Mouse (Mus musculus) hindbrain, embryonic 15.5 days (tissue): ENCODE data around the gene Lasp1. TPM values are rescaled to one million over a fixed set of nuclear protein-coding genes. Genes with fewer than 3 reads are reported as not detected.

Experiments used
- ATAC-seq: fragments of 200-750 bp; cut with Nextera tagmentation; 2 replicates; pipeline ENCODE4 v1.8.0; 2017; ENCODE audit warnings: low read depth, moderate number of reproducible peaks, moderate TSS enrichment; ENCODE audit not compliant: low FRiP score
- H3K27ac ChIP-seq: fragments of 300-500 bp; sonication (generic); replicated peaks from 2 replicates; pipeline ENCODE4 v1.5.1; 2015; ENCODE audit warnings: mild to moderate bottlenecking, inconsistent platforms
- H3K27me3 ChIP-seq: fragments of 300-500 bp; sonication (generic); 2 replicates; pipeline ENCODE4 v1.6.1; 2015; ENCODE audit warnings: control low read depth, inconsistent platforms
- H3K36me3 ChIP-seq: fragments of 300-500 bp; sonication (generic); 2 replicates; pipeline ENCODE4 v1.6.1; 2015; ENCODE audit warnings: control low read depth, inconsistent platforms
- H3K4me1 ChIP-seq: fragments of 300-500 bp; sonication (generic); replicated peaks from 2 replicates; pipeline ENCODE4 v1.6.1; 2015; ENCODE audit warnings: control low read depth, inconsistent platforms
- H3K4me2 ChIP-seq: fragments of 300-500 bp; sonication (generic); 2 replicates; pipeline ENCODE4 v1.6.1; 2015; ENCODE audit warnings: moderate library complexity, mild to moderate bottlenecking, inconsistent platforms
- H3K4me3 ChIP-seq: fragments of 300-500 bp; sonication (generic); 2 replicates; pipeline ENCODE4 v1.5.1; 2015; ENCODE audit warnings: mild to moderate bottlenecking, inconsistent platforms
- H3K9ac ChIP-seq: fragments of 300-500 bp; sonication (generic); 2 replicates; pipeline ENCODE4 v1.6.1; 2015; ENCODE audit warnings: inconsistent platforms
- H3K9me3 ChIP-seq: fragments of 300-500 bp; sonication (generic); 2 replicates; pipeline ENCODE4 v1.6.1; 2016; ENCODE audit warnings: control low read depth, inconsistent platforms
- WGBS: fragments of 180-500 bp; shearing (Covaris S2); methylation state at CpG from one replicate; pipeline ENCODE4 v1.1.7; 2015; 5-methylcytosine and 5-hydroxymethylcytosine counted together
- polyA plus RNA-seq: library from polyadenylated mRNA; unstranded; fragments of >200 nt; fragmentation: Nextera tagmentation; extraction: Ambion mirVana; gene quantifications from 2 replicates; pipeline ENCODE4 v1.2.1, GENCODE M21; 2015

Gene Lasp1
- polyA plus RNA-seq = 152 and 173 TPM in 2 replicates

DNA sequence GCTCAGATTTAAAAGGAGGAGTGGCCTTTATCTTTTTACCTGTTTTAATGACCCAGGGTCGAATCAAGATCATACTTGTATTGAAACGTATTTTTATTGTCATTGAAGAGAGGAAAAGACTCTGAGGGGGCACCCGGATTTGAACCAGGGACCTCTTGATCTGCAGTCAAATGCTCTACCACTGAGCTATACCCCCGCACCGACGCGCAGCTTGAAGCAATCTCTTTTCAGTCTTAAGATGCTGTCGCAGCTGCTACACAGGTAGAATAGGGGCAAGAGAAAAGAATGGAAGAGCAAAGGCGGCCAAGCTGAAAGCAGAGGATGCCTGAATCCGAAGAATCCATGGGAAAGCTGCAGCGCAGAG lies at the start of gene Lasp1:
Gene Lasp1 (plus strand): TSS at position 219 of the 364 bp plus-strand sequence.
- H3K9me3 ChIP-seq = no peaks in the 10 kb centered on the region
- ATAC-seq = peak; percentile 71
- H3K4me2 ChIP-seq = peak within 1 kb of the TSS; percentile 83
- H3K27me3 ChIP-seq = no peaks in the 10 kb centered on the region
- WGBS = under 1% methylated on average over 11 of the region's 11 CpGs
- H3K27ac ChIP-seq = peak within 1 kb of the TSS; percentile 97
- H3K36me3 ChIP-seq = no peaks in the 10 kb centered on the region
- H3K4me1 ChIP-seq = peaks cover 34% of the 10 kb centered on the region
- H3K4me3 ChIP-seq = peak within 1 kb of the TSS; percentile 94
- H3K9ac ChIP-seq = peak within 1 kb of the TSS; percentile 97

DNA sequence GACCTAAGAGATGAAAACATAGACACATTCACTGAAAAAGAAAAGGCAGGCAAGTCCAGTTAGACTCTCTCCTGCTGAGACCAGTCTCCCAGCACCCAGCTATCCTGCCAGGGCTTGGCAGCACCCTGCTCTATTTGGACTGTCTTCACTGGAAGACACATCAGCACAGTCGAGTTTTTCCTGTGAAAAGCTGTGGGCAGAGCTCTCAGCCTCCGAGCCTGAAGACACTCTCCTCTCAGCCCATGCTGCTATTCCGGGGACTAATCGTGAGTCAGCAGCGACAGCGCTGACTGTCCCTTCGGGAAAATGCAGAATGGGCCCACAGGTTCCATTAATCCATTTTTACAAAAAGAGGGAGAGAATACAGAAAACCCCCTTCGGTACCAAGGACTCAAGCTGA lies 45.5 kb upstream of the Lasp1 start:
- Histone ChIP-seq H3K9me3 (no peaks in the 10 kb centered on the region), H3K4me2 (no peak overlapping the region), H3K4me1 (no peaks in the 10 kb centered on the region), H3K4me3 (no peak overlapping the region), H3K27ac (no peak overlapping the region), H3K27me3 (no peaks in the 10 kb centered on the region), H3K36me3 (peaks cover 82% of the 10 kb centered on the region), H3K9ac (no peak overlapping the region)
- WGBS = 96% methylated on average over 8 of the region's 8 CpGs
- no peak for ATAC-seq

DNA sequence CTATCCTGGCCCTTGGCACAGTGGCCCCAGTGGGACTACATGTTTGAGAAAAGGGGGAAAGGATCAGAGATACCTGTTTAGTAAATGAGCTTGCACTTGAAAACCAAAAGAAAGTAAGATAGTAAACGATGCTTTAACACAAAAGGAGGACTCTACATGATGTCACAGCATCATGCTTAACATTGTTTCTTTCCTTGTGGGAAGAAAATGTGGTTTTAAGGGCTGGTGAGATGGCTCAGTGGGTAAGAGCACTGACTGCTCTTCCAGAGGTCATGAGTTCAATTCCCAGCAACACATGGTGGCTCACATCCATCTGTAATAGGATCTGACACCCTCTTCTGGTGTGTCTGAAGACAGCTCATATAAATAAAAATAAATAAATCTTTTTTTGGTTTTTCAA lies 40.7 kb upstream of the Lasp1 start:
- WGBS = 94% methylated on average over 1 of the region's 1 CpGs
- peaks cover 77% of the 10 kb centered on the region for H3K36me3 ChIP-seq

DNA sequence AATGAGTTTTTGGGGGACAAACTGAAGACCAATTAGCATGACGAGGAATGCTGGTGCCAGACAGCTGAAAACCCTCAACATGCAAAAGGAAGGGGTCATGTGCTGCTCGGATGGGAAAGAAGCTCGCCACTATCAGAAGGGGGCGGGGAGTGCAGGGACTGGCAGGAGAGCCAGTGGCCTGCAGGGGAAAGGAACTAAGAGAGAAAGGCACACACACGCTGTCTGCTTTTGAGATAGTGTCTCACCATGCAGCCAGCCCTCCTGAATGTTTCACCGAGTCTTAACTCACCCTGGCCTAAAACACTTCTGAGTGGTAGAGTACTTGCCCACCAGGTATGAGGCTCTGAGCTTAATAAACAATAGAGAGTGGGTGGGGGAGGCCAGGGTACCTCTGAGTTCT lies 39.9 kb upstream of the Lasp1 start:
- Histone ChIP-seq H3K4me1 (peaks cover under 1% of the 10 kb centered on the region), H3K9ac (no peak overlapping the region), H3K27ac (no peak overlapping the region), H3K4me2 (no peak overlapping the region), H3K4me3 (no peak overlapping the region), H3K27me3 (no peaks in the 10 kb centered on the region), H3K9me3 (no peaks in the 10 kb centered on the region), H3K36me3 (peaks cover 70% of the 10 kb centered on the region)
- ATAC-seq = no peak
- WGBS = 85% methylated on average over 6 of the region's 6 CpGs

More for the DNA sequence above, 40.7 kb upstream of the Lasp1 start:
- H3K4me1 ChIP-seq = no peaks in the 10 kb centered on the region
- no peak overlapping the region for H3K4me2 ChIP-seq
- H3K9me3 ChIP-seq = no peaks in the 10 kb centered on the region
- H3K27ac ChIP-seq = no peak overlapping the region
- no peaks in the 10 kb centered on the region for H3K27me3 ChIP-seq
- no peak overlapping the region for H3K4me3 ChIP-seq
- no peak for ATAC-seq
- no peak overlapping the region for H3K9ac ChIP-seq

DNA sequence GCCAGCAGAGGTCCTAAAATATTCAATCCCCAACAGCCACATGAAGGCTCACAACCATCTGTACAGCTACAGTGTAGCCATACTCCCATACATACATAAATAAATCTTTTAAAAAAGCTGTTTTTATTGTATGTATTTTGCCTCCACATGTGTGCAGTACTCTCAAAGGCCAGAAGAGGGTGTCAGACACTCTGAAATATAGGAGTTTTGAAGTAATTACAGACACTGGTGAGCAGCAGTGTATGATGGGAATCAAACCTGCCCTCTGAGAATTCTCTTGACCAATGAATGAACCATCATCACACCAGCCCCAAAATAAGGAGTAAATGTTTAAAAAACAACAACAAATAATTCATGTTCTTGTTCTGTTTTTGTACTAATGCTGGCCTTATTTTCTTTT lies 37.2 kb upstream of the Lasp1 start:
- ATAC-seq = no peak
- H3K27me3 ChIP-seq = no peaks in the 10 kb centered on the region
- peaks cover 51% of the 10 kb centered on the region for H3K36me3 ChIP-seq
- peaks cover 21% of the 10 kb centered on the region for H3K4me1 ChIP-seq
- H3K9ac ChIP-seq = no peak overlapping the region
- no peak overlapping the region for H3K4me2 ChIP-seq
- H3K4me3 ChIP-seq = no peak overlapping the region
- H3K9me3 ChIP-seq = no peaks in the 10 kb centered on the region
- no peak overlapping the region for H3K27ac ChIP-seq

DNA sequence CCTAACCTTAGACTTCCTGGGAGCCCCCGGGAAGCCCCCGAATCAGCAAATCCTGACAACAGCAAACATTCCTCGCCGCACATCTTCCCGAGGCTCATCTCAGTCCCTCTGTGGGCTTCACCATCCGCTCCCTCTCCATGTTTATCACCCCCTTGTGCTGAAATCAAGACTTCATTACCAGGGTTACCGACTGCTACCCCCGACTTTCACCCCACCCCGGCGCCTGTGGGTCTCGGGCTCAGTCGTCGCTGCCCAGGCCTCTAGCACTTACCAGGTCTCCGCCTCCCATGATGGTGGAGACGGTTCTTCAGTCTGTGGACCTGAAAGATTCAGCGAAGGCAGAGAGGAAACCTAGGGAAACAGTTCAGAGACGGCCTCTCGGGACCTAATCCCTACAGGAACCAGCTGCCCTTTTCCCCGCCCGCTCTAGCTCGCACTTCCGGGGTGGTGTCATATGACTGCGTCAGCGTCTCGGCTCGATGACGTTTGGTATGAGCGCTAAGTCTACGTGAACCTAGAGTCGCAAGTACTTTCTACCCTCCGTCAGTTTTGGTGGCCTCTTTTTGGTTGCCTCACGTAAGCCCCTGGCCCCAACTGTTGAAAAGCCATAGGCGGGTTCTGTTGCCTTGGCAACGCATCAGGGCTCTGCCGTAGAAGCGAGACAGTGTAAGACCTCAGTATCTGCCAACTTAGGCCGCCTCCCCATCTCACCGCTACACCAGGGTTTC lies 32.5 kb upstream of the Lasp1 start, which contains the start of gene Cwc25:
Gene Cwc25 (minus strand): TSS at position 403 of the 728 bp plus-strand sequence.
- Histone ChIP-seq H3K9ac (peak within 1 kb of the TSS; percentile 85), H3K9me3 (no peaks in the 10 kb centered on the region), H3K27me3 (no peaks in the 10 kb centered on the region), H3K4me1 (peaks cover 21% of the 10 kb centered on the region), H3K27ac (peak within 1 kb of the TSS; percentile 90), H3K36me3 (peaks cover 19% of the 10 kb centered on the region), H3K4me3 (peak within 1 kb of the TSS; percentile 85), H3K4me2 (peak within 1 kb of the TSS; percentile 83)
- WGBS = under 1% methylated on average over 38 of the region's 38 CpGs
- peak; percentile 94 for ATAC-seq

DNA sequence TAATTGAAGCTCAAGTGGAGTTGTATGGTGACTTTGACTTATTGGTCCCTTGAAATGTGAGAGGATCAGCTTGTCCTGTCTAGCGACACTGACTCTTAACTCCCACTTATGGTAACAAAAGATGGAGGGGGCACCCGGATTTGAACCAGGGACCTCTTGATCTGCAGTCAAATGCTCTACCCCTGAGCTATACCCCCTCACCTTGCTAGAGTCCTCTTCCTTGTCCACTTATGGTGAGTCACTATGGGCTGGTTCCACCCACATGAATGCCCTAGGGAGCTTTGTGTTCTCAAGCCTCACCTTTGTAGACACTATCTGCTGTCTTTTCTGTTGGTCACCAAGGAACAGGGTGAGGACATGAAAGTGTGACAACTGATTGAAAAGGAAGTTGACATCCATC lies 29.1 kb upstream of the Lasp1 start:
- no peak overlapping the region for H3K27ac ChIP-seq
- no peaks in the 10 kb centered on the region for H3K27me3 ChIP-seq
- no peak overlapping the region for H3K9ac ChIP-seq
- no peaks in the 10 kb centered on the region for H3K9me3 ChIP-seq
- no peak for ATAC-seq
- WGBS = 38% methylated on average over 2 of the region's 2 CpGs
- H3K36me3 ChIP-seq = no peaks in the 10 kb centered on the region
- peaks cover 13% of the 10 kb centered on the region for H3K4me1 ChIP-seq
- no peak overlapping the region for H3K4me2 ChIP-seq
- no peak overlapping the region for H3K4me3 ChIP-seq

DNA sequence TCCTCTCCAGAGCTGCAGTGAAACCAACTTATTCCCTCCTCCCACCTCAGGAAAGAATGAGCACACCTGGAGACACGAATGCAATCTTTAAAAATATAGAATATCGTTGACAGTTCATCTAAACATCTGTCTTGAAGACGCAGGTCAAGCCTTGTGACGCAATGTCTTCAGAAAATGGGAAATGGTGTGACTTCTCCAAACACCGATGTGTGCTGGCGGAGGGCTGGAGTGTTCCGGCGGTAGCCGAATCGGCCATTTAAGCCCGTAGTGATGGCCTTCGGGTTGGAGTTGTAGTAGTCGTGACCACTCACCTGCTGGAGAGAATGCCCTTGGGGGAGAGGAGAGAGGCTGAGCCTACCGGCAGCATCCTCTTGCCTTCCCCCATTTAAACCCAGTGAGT lies 27.4 kb upstream of the Lasp1 start:
- Histone ChIP-seq H3K4me2 (no peak overlapping the region), H3K9me3 (no peaks in the 10 kb centered on the region), H3K27ac (no peak overlapping the region), H3K36me3 (peaks cover 8% of the 10 kb centered on the region; the same call in 1 of the 2 replicates), H3K4me3 (no peak overlapping the region), H3K27me3 (no peaks in the 10 kb centered on the region), H3K9ac (no peak overlapping the region), H3K4me1 (no peaks in the 10 kb centered on the region)
- 82% methylated on average over 14 of the region's 14 CpGs for WGBS
- ATAC-seq = no peak

DNA sequence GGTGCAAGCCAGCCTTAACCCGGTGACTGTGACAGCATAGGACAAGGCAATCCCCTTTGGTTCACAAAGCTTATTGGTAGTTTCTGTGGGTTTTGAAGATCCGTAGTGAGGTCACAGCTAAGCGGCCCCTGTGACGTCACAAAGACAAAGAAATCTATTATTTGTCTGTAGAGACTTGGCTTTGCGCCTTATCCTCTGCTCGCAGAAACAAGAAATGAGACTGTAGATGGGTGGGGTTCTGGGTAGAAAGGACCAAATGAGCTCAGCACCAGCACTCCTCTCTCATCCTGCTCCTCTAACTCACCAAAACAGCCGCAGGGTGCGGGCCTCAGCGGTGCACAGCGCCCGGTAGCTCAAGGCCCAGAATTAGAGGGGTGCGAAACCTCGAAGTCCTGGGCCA lies 23.6 kb upstream of the Lasp1 start:
- Histone ChIP-seq H3K9ac (no peak overlapping the region), H3K27ac (no peak overlapping the region), H3K36me3 (peaks cover 42% of the 10 kb centered on the region), H3K4me3 (no peak overlapping the region), H3K27me3 (no peaks in the 10 kb centered on the region), H3K9me3 (no peaks in the 10 kb centered on the region), H3K4me1 (peaks cover 10% of the 10 kb centered on the region), H3K4me2 (no peak overlapping the region)
- ATAC-seq = no peak
- WGBS = 74% methylated on average over 13 of the region's 13 CpGs

DNA sequence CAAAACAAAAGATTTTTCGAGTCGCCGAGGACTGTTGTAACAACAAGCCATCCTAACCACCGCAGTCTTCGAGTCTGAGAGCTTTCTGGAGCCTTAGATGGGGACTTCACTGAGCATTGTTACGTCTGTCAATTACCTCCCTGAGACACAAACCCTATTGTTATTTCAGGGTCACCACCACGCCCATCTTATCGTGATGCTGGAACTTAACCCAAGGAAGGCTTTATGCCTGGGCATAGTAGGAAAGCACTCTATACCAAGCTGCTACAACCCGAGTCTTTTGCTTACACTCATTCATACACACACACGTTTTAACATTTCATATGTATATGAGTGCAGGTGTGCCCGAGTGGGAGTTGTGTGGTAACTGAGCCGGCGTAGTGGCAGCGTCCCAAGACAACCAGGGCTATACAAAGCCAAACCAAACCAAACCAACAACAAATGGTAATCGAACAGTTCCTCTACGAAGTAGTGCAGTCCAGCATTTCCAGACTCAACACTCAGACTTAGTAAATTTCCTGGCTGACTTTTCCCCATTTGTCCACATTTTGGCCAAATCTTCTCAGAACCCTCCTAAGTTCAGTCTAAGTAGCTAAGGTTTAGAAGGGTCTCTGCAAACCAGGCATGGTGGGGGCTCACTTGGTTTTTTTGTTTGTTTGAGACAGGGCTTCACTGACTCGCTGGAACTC lies 22.8 kb upstream of the Lasp1 start, which contains the start of gene 1700001P01Rik:
Gene 1700001P01Rik (minus strand): TSS at position 111 of the 689 bp plus-strand sequence.
- peaks cover 49% of the 10 kb centered on the region for H3K36me3 ChIP-seq
- H3K4me3 ChIP-seq = no peak within 1 kb of the TSS
- WGBS = 37% methylated on average over 17 of the region's 17 CpGs
- H3K9ac ChIP-seq = no peak within 1 kb of the TSS
- H3K4me2 ChIP-seq = no peak within 1 kb of the TSS
- ATAC-seq = no peak
- peaks cover 18% of the 10 kb centered on the region for H3K4me1 ChIP-seq
- H3K9me3 ChIP-seq = no peaks in the 10 kb centered on the region
- no peaks in the 10 kb centered on the region for H3K27me3 ChIP-seq
- H3K27ac ChIP-seq = no peak within 1 kb of the TSS

DNA sequence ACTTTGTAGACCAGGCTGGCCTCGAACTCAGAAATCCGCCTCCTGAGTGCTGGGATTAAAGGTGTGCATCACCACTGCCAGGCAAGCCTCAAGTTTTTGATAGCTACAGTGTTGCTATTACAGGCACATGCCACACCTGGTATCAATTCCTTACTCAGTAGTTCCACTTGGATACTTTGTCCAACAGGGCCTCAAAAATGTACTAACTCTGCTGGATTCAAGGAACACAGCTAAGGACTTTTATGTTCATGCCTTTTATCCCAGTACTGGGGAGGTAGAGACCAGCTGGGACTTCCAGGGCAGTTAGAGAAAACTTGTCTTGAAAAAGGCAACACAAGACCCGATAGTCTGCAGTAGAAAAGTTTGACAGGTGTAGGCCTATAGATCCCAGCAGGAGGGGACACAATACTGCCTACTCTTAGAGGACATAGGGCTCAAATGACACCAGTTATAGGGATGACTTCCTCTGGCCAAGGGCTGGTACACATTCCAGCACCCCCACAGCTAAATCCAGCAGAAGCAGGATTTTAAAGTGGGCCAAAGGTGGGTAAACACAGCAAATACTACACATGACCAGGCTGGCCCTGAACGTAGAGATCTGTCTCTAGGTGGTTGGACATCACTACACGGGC lies 22.2 kb upstream of the Lasp1 start:
- H3K9me3 ChIP-seq = no peaks in the 10 kb centered on the region
- no peak overlapping the region for H3K9ac ChIP-seq
- no peak overlapping the region for H3K27ac ChIP-seq
- peaks cover 49% of the 10 kb centered on the region for H3K36me3 ChIP-seq
- no peak overlapping the region for H3K4me2 ChIP-seq
- WGBS = 53% methylated on average over 5 of the region's 5 CpGs
- ATAC-seq = peak; percentile 8; the same call in 1 of the 2 replicates
- no peaks in the 10 kb centered on the region for H3K27me3 ChIP-seq
- H3K4me3 ChIP-seq = no peak overlapping the region
- peaks cover 22% of the 10 kb centered on the region for H3K4me1 ChIP-seq

DNA sequence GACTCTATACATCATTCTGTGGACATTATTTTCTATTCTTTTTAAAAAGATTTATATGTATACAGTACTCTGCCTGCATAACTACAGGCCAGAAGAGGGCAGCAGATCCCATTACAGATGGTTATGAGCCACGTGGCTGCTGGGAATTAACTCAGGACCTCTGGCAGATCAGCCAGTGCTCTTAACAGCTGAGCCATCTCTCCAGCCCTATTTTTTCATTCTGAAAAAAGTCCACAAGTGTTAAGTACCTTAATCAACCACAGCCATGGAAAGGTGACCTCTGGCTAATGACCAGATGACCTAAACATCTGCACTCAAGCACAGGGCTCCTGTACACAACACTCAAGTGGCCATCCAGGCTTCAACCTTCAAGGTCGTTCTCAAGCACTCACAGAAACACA lies 21.7 kb upstream of the Lasp1 start:
- 45% methylated on average over 2 of the region's 2 CpGs for WGBS
- H3K4me2 ChIP-seq = no peak overlapping the region
- no peaks in the 10 kb centered on the region for H3K27me3 ChIP-seq
- peak; percentile 17; the same call in 1 of the 2 replicates for ATAC-seq
- H3K36me3 ChIP-seq = peaks cover 49% of the 10 kb centered on the region
- peaks cover 22% of the 10 kb centered on the region for H3K4me1 ChIP-seq
- H3K9ac ChIP-seq = no peak overlapping the region
- H3K4me3 ChIP-seq = no peak overlapping the region
- H3K9me3 ChIP-seq = no peaks in the 10 kb centered on the region
- H3K27ac ChIP-seq = no peak overlapping the region
